Mouse (Mus musculus) embryonic facial prominence, embryonic 11.5 days (tissue): Measurements from ENCODE around the gene Fmn2. TPM values are rescaled to one million over a fixed set of nuclear protein-coding genes. Genes with fewer than 3 reads are reported as not detected.

Experiments used
- ATAC-seq: fragments of 200-750 bp; cut with Nextera tagmentation; replicated peaks from 2 replicates; pipeline ENCODE4 v1.8.0; 2017; ENCODE audit warnings: low read depth; ENCODE audit not compliant: insufficient number of reproducible peaks, low FRiP score, low TSS enrichment
- DNase-seq: peaks from one replicate; pipeline ENCODE4 v3.0.0-alpha.2; 2015; ENCODE audit warnings: low spot score
- H3K27ac ChIP-seq: fragments of 300-500 bp; sonication (generic); replicated peaks from 2 replicates; pipeline ENCODE4 v1.5.1; 2014; ENCODE audit warnings: mild to moderate bottlenecking, low read depth, low read length, control low read depth
- H3K27me3 ChIP-seq: fragments of 300-500 bp; sonication (generic); 2 replicates; pipeline ENCODE4 v1.6.1; 2014; ENCODE audit warnings: mild to moderate bottlenecking, low read length, moderate library complexity, mixed read lengths; ENCODE audit not compliant: control insufficient read depth, insufficient read depth
- H3K36me3 ChIP-seq: fragments of 300-500 bp; sonication (generic); replicated peaks from 2 replicates; pipeline ENCODE4 v1.6.1; 2014; ENCODE audit warnings: low read depth, mild to moderate bottlenecking, low read length, moderate library complexity, mixed read lengths; ENCODE audit not compliant: control insufficient read depth, insufficient read depth
- H3K4me1 ChIP-seq: fragments of 300-500 bp; sonication (generic); 2 replicates; pipeline ENCODE4 v1.6.1; 2014; ENCODE audit warnings: low read length, mixed read lengths; ENCODE audit not compliant: control insufficient read depth, insufficient read depth
- H3K4me2 ChIP-seq: fragments of 300-500 bp; sonication (generic); 2 replicates; pipeline ENCODE4 v1.6.1; 2014; ENCODE audit warnings: low read depth, mild to moderate bottlenecking, control low read depth, low read length, moderate library complexity
- H3K4me3 ChIP-seq: fragments of 300-500 bp; sonication (generic); 2 replicates; pipeline ENCODE4 v1.5.1; 2014; ENCODE audit warnings: low read depth, low read length, control low read depth
- H3K9ac ChIP-seq: fragments of 300-500 bp; sonication (generic); replicated peaks from 2 replicates; pipeline ENCODE4 v1.6.1; 2014; ENCODE audit warnings: mild to moderate bottlenecking, control low read depth, low read length
- H3K9me3 ChIP-seq: fragments of 300-500 bp; sonication (generic); replicated peaks from 2 replicates; pipeline ENCODE4 v1.6.1; 2016; ENCODE audit warnings: mild to moderate bottlenecking, low read length, inconsistent platforms, mixed read lengths; ENCODE audit not compliant: control insufficient read depth
- WGBS: fragments of 180-500 bp; shearing (Covaris S2); extraction: QIAGEN DNeasy Blood & Tissue Kit; methylation state at CpG from one replicate; pipeline ENCODE4 v1.1.7; 2014; 5-methylcytosine and 5-hydroxymethylcytosine counted together
- polyA plus RNA-seq: library from polyadenylated mRNA; unstranded; fragments of >200 nt; fragmentation: Nextera tagmentation; extraction: Ambion mirVana; gene quantifications from 2 replicates; pipeline ENCODE4 v1.2.1, GENCODE M21; 2014

Gene Fmn2
- polyA plus RNA-seq, 1 experiment from 2014 or later = 2.1 TPM

DNA sequence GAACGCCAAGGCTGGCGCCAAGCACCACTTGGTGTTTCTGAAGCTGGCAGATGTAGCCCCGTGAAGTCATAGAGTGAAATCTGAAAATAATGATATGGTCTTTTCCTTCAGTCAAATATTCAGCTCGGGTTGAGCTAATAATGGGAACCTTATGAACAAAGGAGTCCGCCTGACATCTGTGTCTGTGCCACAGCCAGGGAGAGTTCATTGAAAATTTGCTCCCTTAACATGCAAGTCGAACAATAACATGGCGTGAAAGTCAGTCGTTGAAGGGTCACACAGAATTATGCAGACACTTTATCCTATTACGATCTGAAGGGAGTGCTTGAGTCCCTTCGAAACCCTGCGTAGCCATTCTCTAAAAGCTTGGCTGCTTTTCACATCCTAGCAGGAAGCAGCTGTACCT lies 147.8 kb downstream of the Fmn2 start:
- Histone ChIP-seq H3K36me3 (no peaks in the 10 kb centered on the region), H3K9ac (no peak overlapping the region), H3K9me3 (no peaks in the 10 kb centered on the region), H3K27me3 (no peaks in the 10 kb centered on the region), H3K4me2 (no peak overlapping the region), H3K4me1 (no peaks in the 10 kb centered on the region), H3K4me3 (no peak overlapping the region), H3K27ac (no peak overlapping the region)
- 60% methylated on average over 11 of the region's 11 CpGs for WGBS
- ATAC-seq = peak; percentile 48; the same call in 1 of the 2 replicates
- DNase-seq = peak; percentile 52

DNA sequence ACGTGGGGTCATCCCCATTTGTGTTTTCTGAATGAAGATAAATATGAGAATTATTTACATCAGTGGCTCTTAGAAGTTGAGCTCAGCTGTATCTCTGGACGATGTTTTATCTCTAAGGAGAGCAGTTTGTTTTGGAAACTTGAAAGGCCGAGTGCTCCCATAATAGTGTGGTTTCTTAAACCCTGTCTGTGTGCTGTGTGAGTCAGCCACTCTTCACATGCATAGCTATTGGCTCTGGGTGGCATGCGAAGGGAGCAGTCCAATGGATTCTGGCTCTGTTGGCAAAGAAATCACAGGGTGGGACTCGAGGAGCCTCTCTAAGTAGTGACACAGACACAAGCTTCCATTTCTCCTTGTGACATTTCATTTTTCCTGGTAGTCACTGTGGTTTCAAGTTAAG lies 152.9 kb downstream of the Fmn2 start:
- Histone ChIP-seq H3K36me3 (no peaks in the 10 kb centered on the region), H3K4me2 (no peak overlapping the region), H3K27me3 (no peaks in the 10 kb centered on the region), H3K4me3 (no peak overlapping the region), H3K27ac (no peak overlapping the region; the same call in 1 of the 2 replicates), H3K9me3 (no peaks in the 10 kb centered on the region), H3K9ac (no peak overlapping the region), H3K4me1 (no peaks in the 10 kb centered on the region)
- ATAC-seq (no peak), DNase-seq (no peak)
- WGBS = 62% methylated on average over 5 of the region's 5 CpGs

DNA sequence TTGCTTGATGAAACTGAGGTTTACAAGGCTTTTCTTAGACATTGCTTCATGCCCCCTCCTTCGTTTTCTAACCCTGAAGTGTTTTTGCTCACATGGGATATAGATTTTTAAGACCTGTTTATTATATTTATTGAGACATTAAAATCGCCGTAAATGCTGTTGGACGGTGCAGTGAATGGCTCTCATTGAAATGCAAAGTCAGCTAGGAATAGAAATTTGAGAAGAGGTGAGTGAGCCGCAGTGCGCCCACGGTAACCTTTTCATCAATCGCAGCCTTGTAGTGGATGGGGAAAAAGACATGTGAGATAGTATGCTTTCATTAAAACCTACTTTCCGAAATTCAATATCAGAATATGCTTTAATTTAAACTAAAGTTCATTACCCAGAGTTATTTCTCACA lies 153.7 kb downstream of the Fmn2 start:
- no peak overlapping the region for H3K9ac ChIP-seq
- ATAC-seq (no peak), DNase-seq (no peak)
- no peak overlapping the region for H3K27ac ChIP-seq
- WGBS = 55% methylated on average over 9 of the region's 9 CpGs
- H3K4me1 ChIP-seq = no peaks in the 10 kb centered on the region
- H3K4me2 ChIP-seq = no peak overlapping the region
- no peaks in the 10 kb centered on the region for H3K36me3 ChIP-seq
- no peaks in the 10 kb centered on the region for H3K9me3 ChIP-seq
- no peak overlapping the region for H3K4me3 ChIP-seq
- no peaks in the 10 kb centered on the region for H3K27me3 ChIP-seq

DNA sequence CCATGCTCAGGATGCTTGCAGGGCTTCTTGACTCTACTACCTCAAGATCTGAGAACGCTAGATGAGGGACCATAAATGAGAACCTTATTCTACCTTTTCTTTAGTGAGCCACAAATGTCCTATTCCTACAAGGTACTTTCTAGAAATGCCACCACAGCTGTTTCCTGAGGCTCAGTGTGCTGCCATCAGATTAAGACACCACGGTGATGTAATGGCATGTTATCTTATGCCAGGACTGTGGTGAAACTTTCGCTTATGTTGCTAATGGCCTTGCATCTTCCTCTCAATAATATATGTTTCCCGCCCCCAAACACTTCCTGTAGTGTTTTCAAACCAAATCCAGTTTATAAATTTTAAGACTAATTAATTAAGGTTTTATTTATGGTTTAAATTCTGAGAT lies 154.9 kb downstream of the Fmn2 start:
- Histone ChIP-seq H3K4me3 (no peak overlapping the region), H3K4me1 (no peaks in the 10 kb centered on the region), H3K27me3 (no peaks in the 10 kb centered on the region), H3K27ac (no peak overlapping the region), H3K4me2 (no peak overlapping the region), H3K9me3 (no peaks in the 10 kb centered on the region), H3K9ac (no peak overlapping the region), H3K36me3 (no peaks in the 10 kb centered on the region)
- ATAC-seq = no peak
- no peak for DNase-seq
- 85% methylated on average over 4 of the region's 4 CpGs for WGBS

DNA sequence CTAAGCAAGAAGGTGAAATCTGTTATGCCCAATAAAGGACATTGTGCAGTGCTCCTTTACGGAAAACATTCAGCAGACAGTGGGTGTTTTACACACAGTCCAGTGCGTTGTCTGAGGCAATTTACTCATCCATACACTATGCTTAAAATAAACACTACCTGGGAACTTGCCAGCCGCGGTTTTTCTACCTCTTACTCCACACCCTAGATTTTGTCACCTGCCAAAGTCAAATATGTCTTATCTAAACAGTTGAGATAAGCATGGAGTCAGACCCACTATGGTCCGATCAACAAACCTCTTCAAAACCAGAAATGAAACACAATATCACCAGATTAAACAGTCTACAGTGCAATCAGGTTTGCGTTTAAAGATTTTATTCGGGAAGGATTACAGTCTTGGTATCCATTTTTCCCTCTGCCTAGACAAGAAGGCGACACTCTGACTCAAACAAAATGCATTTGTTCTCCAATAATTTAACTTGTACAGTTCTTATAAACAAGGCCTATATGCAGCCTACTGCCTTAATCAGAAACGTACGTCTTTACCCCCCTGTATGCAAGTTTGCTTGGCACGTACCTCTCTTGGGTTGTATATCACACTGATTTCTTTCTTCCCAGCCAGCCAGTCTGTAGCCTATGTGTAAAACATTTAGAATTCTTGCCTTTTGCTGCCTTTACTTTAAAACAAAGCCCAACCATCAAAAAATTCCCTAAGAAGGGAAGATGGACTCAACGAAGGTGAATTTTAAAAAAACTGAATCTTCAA lies 158.0 kb downstream of the Fmn2 start:
- H3K4me3 ChIP-seq = no peak overlapping the region
- no peak overlapping the region for H3K27ac ChIP-seq
- 0 out of 2 replicates have a peak, but pooled peaks have one; percentile 36 for ATAC-seq
- no peak overlapping the region for H3K9ac ChIP-seq
- no peak for DNase-seq
- no peaks in the 10 kb centered on the region for H3K36me3 ChIP-seq
- no peaks in the 10 kb centered on the region for H3K27me3 ChIP-seq
- no peaks in the 10 kb centered on the region for H3K4me1 ChIP-seq
- no peak overlapping the region for H3K4me2 ChIP-seq
- no peaks in the 10 kb centered on the region for H3K9me3 ChIP-seq
- WGBS = 81% methylated on average over 12 of the region's 12 CpGs

DNA sequence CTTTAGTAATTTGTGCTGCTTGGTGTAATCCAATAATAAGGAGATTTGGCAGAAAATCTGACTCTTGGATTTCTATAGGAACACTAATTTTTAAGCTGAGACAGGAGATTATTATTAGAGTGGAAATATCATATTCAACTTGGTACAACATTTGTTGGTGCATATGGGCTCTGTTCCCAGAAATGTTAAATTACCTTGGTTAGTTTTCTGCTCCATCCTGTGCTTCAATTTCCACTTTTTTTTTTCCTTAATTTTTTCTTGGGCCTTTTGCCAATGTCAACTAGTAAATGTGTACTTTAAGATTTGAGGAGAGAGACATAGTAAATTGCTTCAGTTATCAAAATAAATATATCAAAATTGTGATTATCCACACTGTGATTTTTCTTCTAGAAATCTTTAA lies 163.5 kb downstream of the Fmn2 start:
- no peaks in the 10 kb centered on the region for H3K36me3 ChIP-seq
- no peaks in the 10 kb centered on the region for H3K9me3 ChIP-seq
- ATAC-seq (no peak), DNase-seq (no peak)
- H3K9ac ChIP-seq = no peak overlapping the region
- H3K4me3 ChIP-seq = no peak overlapping the region
- no peaks in the 10 kb centered on the region for H3K27me3 ChIP-seq
- H3K4me1 ChIP-seq = no peaks in the 10 kb centered on the region
- no peak overlapping the region for H3K4me2 ChIP-seq
- no peak overlapping the region for H3K27ac ChIP-seq

DNA sequence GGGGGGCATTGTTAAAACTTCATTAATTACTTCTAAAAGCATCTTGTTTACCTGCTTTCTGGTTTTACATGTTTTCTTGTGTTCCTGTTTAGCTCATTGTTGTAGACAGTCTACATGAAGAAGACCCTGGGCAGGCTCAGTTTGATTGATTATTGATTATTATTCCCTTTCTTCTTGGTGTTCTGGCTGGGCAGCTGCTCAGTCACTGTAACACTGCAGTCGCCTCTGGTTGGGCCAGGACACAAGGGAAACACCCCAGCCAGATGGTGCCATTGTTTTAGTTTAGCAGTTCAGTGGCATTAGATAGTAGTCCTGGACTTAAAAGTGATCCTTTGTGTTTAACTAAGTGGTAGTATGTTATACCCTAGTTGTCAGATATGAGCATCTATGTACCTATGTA lies 167.5 kb downstream of the Fmn2 start:
- no peaks in the 10 kb centered on the region for H3K36me3 ChIP-seq
- H3K27ac ChIP-seq = no peak overlapping the region
- DNase-seq (no peak), ATAC-seq (no peak)
- WGBS = 64% methylated on average over 1 of the region's 1 CpGs
- H3K4me3 ChIP-seq = no peak overlapping the region
- no peaks in the 10 kb centered on the region for H3K9me3 ChIP-seq
- H3K27me3 ChIP-seq = no peaks in the 10 kb centered on the region
- no peak overlapping the region for H3K4me2 ChIP-seq
- no peaks in the 10 kb centered on the region for H3K4me1 ChIP-seq
- H3K9ac ChIP-seq = no peak overlapping the region

DNA sequence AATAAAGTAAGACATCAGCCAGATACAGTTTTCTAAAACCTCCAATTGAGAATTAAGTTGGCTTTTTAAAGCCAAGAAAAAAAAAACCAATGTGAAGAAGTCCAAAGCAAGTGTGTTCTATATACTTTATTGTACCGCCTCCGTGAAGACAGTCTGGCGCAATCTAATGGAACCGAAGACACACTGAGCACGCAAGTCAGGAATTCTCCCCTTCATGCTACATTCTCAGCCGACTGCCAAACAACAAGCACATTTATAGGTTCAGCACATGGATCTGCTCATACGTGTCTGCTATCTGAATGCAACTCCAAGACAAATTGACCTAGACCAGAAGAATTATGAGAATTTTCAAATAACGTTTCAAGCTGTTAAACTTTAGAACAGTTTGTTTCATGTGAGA lies 169.2 kb downstream of the Fmn2 start:
- H3K9ac ChIP-seq = no peak overlapping the region
- 90% methylated on average over 8 of the region's 8 CpGs for WGBS
- ATAC-seq (no peak), DNase-seq (no peak)
- H3K27me3 ChIP-seq = no peaks in the 10 kb centered on the region
- no peak overlapping the region for H3K27ac ChIP-seq
- no peak overlapping the region for H3K4me3 ChIP-seq
- H3K36me3 ChIP-seq = no peaks in the 10 kb centered on the region
- H3K4me1 ChIP-seq = no peaks in the 10 kb centered on the region
- no peak overlapping the region for H3K4me2 ChIP-seq
- no peaks in the 10 kb centered on the region for H3K9me3 ChIP-seq
